Mouse (Mus musculus) urinary bladder, adult 18-20 months (tissue): ENCODE measurements around the gene Sorl1.

Source experiments
- DNase-seq, 2 experiments: peaks; one replicate each; pipeline ENCODE4 v3.0.0; 2022; ENCODE audit warnings: low spot score in 2 of 2, mixed read lengths in 2 of 2

Gene Sorl1

GRCm38 (mm10) chr9:42054339-42055272 is 69.5 kb downstream of the Sorl1 start:
- no peak for DNase-seq

- no peak for DNase-seq
These were observed 70.4 kb downstream of the Sorl1 start for GRCm38 (mm10) chr9:42053591-42054190.

DNA sequence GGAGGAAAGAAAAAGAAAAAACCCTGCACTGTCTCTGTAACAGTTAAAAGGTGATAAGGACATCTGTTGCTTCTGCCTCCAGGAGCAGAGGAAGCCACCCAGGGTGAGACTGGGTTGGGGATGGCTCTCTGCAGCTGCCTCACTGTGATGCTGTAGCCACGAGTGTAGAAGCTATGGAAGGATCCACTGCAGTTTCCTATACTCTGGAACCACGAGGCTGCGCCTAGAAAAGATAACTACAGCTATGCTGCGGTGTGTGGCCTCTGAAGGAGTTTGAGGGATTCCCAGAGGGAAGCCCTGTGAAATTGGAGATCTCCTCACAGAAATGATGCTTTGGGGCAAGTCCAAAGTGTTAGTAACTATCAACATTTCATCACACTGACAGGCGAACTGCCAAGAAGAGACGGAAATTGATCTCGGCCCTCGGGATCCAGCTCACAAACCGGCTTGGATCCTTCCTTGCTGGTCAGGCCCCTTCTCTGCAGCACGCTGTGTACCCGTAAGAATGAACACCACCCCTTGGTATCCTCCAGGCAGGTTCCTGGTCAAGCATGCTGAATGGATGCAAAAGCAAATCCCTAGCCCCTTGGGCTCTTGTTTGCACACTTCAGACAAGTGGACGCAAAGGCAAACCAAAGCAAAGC is 71.3 kb downstream of the Sorl1 start:
- no peak for DNase-seq

DNA sequence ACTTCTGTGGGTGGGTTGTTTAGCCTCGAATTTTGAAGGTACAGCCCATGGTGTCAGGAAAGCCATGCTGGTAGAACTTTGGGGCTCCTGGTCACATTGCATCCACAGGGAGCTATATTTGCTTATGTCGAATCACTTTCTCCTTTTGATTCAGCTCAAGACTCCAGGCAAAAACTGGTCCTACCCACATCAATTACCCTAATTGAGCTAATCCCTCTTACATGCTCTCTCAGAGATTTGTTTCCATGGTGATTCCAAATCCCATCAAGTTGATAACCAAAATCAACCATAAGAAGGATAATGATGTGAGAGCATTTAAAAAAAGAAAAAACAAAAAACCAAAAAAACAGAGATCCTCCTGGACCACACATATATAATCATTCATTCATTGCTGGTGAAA is 75.6 kb downstream of the Sorl1 start:
- no peak for DNase-seq

DNA sequence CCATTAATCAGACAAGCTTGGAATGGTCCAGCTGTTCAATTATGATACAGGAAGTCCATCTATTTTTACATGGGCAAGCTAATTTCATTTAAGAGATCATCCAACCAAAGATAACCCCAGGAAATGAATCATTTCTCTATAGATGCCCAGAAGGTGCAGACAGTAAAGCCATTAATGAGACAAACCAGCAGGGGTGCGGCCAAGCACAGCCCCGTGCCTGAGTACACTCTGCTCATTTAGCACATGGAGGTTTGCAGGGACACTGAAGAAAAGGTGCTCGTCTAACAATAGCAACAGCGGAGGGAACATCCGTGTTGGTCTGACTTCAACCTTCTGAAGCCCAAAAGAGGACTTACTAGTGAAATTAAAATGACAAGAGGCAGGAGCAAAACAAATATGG is 76.3 kb downstream of the Sorl1 start:
- no peak for DNase-seq

GRCm38 (mm10) chr9:42046248-42046647 is 77.8 kb downstream of the Sorl1 start:
- no peak for DNase-seq

DNA sequence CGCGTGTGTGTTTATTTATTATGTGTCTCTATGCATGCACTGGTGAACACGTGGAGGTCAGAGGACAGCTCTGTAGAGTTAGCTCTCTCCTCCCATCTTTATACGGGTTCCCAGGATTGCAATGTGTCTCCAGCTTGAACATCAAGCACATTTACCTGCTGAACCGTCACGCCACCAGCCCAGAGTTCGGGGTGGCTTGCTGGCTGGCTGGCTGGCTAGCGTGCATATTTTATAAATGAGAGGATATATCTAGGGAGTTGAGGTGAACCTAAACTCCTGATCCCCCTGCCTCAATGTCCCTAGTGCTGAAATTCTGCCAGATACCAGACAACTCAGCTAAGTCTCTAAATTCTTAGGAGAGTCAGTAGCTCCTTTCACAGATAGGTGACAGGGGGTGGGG is 79.4 kb downstream of the Sorl1 start:
- no peak for DNase-seq

- no peak for DNase-seq
These were observed 80.2 kb downstream of the Sorl1 start for GRCm38 (mm10) chr9:42043934-42044333.

- DNase-seq, result no peak
These were observed 84.8 kb downstream of the Sorl1 start for GRCm38 (mm10) chr9:42039000-42039992.

DNA sequence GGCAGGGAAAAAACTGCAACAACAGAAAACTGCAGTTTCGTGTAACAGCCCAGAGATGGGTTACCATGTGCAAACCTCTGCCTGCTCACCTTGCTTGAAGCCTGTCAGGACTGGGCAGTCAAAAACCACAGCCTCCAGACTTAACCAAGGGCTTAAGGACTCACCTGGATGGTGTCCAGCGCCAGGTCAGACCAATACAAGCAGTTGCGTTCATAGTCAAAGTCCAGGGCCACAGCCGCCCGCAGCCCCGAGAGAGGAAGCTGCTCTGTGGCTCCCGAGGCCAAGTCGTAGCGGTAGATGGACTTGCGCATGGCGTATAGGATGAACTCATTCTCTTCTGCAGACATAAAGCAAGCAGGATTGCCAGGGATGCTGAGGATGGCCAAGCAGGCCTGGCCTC is 87.2 kb downstream of the Sorl1 start:
- no peak for DNase-seq

DNA sequence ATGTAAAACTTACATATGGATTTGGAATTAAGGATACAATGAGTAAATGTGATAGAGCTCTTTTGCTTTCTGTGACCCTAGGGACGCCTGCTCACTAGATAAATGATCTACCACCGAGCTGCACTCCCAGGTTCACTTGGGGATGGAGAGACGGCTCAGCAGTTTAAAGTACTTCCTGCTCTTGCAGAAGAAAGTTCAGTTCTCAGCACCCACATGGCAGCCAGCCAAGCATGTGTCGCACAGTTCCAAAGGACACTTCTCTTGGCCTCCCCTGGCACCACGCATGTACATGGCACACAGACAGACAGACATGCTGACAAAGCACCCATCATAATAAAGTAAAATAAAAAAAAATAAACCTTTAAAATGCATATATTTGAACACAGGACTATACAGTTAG is 88.1 kb downstream of the Sorl1 start:
- DNase-seq, result no peak

- DNase-seq, result no peak
These were observed 88.8 kb downstream of the Sorl1 start for GRCm38 (mm10) chr9:42035213-42035765.

DNA sequence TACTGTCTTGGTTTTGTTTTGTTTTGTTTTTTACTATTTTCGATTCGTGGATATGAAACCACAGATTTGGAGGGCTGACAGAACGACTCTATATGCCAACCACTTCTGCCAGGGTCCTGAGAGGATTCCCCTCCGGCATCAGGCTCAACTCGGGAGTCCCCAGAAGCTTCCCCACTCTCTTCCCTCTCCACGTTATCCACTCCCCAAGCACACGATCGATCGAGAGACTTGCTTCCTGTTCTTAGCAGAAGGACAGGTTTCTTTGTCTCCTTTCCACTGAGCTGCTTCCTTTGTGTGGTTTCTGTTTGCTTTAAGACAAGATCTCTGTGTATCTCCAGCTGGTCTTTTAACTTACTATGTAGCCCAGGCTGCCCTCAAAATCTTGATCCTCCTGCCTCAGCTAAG is 90.0 kb downstream of the Sorl1 start:
- no peak for DNase-seq

DNA sequence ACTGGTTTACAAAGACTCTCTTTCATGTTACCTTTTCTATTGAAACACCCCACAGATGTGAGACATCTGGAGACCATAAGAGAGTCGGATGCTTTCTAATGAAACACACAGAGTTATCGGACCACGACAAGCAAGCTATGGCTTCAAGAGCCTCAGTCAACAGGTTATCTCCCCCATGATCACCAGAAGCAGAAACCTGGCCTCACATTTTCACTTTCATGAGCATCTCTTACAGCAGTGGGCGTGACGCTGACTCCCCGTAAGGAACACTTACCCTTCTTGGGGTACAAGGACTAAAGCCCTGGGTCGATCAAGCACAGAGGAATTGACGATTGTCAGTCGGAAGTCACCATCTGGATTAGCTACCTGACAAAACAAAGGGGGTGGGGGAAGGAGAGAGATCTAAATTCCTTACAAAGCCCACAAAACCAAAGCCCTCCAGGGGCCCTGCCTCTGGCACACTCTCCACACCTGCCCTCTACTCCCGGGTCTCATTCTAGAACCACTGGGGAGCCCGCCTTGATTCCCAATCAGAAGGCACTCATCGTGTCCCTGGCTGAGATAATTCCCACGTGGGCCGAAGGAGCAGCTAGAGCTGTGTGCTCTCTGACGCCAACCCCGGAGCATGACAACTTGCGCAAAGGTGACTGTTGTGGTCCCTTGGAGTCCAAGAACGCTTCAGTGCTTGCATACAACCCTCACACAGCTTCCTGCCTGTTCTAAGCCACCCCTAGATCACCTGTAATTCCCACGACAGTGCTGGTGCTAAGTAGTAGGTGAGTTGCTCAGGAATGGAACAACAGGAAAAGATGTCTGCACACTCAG is 90.6 kb downstream of the Sorl1 start:
- no peak for DNase-seq

GRCm38 (mm10) chr9:42032419-42032818 is 91.7 kb downstream of the Sorl1 start:
- DNase-seq, result no peak

GRCm38 (mm10) chr9:42028807-42029206 is 95.3 kb downstream of the Sorl1 start:
- no peak for DNase-seq

GRCm38 (mm10) chr9:42024257-42024656 is 99.8 kb downstream of the Sorl1 start:
- DNase-seq, result no peak

- DNase-seq, result no peak
These were observed 100.7 kb downstream of the Sorl1 start for GRCm38 (mm10) chr9:42023383-42023782.

DNA sequence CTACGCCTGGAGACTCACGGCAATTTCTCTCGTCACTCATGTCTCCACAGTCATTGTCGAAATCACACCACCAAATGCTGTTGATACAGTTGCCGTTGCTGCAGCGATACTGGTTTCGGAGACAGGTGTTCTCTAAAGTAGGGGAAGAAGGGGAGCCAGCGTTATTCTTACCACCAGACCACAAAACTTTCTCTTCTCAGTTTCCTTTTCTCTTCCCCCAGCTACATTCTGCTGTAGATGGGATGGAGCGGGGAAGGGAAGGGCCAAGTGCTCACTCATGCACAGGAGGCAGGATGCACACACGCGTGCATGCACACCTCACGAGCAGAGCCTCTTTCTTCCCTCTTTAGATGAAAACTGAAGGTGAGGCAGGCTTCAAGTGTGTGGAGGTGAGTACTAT is 101.8 kb downstream of the Sorl1 start:
- no peak for DNase-seq

GRCm38 (mm10) chr9:42019308-42020031 is 104.6 kb downstream of the Sorl1 start:
- DNase-seq, result no peak
